In the genomic region with DNA sequence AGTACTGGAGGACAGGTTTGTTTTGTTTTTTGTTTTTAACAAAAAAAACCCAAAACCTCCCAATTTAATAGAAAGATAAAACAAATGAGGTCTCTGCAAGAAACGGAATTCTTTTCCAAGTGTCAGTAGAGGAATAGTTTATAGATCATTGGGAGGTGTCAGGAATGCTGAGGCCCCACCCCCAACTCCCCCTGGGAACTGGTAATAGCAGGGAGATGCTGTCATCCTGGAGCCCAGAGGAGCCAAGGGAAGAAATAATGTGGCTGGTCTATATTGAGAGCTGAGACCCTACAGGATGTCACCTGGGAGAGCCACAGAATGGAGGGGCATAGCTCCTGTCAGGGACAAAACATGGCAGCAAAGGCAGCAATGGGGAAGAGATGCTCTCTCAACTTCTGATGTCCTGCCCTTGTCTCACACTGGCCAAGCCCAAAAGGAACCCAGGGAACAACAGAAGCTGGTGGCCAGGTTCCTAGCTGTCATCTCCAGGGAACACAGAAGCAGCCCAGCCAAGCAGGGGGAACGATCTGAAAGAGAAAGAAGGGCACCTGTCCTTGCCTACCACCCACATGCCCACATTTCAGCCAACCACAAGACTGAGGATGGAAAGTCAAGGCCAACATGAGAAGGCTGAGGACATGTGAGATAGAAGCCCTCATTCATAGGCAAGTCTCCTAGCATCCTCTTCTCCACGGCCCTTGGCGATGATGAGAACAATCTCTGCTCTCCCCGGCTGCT, we compare ENCODE assay signal across 13 mouse cellular contexts.
A peak's percentile ranks its signal among the peaks of the same experiment; 100 is the strongest.
DNase-seq lines count a peak whose midpoint lies in the region; ATAC-seq and TF ChIP-seq lines count a peak whose summit lies in the region.
"Had no signal": no experiment of that assay in that cellular context is flagged by ENCODE, and none has a peak within 500 bp of the region (broad histone marks: within the 10 kb centered on the region; RNA-seq: fewer than 3 reads in every experiment).

No protein-coding gene starts in this region.

- no peak for TF ChIP-seq CTCF in gastrocnemius, adult 2 months (IDR thresholded peaks at IDR 0.05)
- no peak for TF ChIP-seq CTCF in stomach, postnatal 0 days (IDR thresholded peaks at IDR 0.05; ENCODE audit: low read depth)
- no peak for TF ChIP-seq CTCF in thymus, adult 2 months (IDR thresholded peaks at IDR 0.05; ENCODE audit: borderline replicate concordance, control insufficient read depth, extremely low read depth, insufficient read depth, low read length, poor library complexity)

- H3K27ac ChIP-seq in gastrocnemius, adult 2 months, result peak overlapping the region; percentile 68
- peak overlapping the region; percentile 93 for H3K27ac ChIP-seq in kidney, embryonic 16.5 days (ENCODE audit: low read length)
- H3K27ac ChIP-seq in stomach, postnatal 0 days (replicated peaks), result peak overlapping the region; percentile 89
- no peak overlapping the region for H3K27ac ChIP-seq in thymus, adult 2 months (ENCODE audit: control insufficient read depth, insufficient read depth, low read length)
- H3K27ac ChIP-seq: hindbrain, embryonic 14.5 days; neural tube, embryonic 12.5 days had no signal

- H3K36me3 ChIP-seq in kidney, embryonic 16.5 days (ENCODE audit: insufficient read depth, low read length), result no peaks in the 10 kb centered on the region
- no peaks in the 10 kb centered on the region for H3K36me3 ChIP-seq in stomach, postnatal 0 days (ENCODE audit: control insufficient read depth, insufficient read depth, low read length)
- H3K36me3 ChIP-seq in thymus, adult 2 months (ENCODE audit: control insufficient read depth, insufficient read depth, low read length), result no peaks in the 10 kb centered on the region
- H3K36me3 ChIP-seq: neural tube, embryonic 12.5 days had no signal

- no peak for ATAC-seq in kidney, embryonic 16.5 days (ENCODE audit: low FRiP score, low TSS enrichment)
- no peak for ATAC-seq in stomach, postnatal 0 days (ENCODE audit: low FRiP score, low TSS enrichment)
- ATAC-seq: activated CD4-positive, CD25-positive, alpha-beta regulatory T cell, adult 4 months had no signal

- TF ChIP-seq EP300 in stomach, postnatal 0 days (optimal IDR thresholded peaks at IDR 0.05), result no peak

- TF ChIP-seq POLR2A in thymus, adult 2 months (IDR thresholded peaks at IDR 0.05; ENCODE audit: control insufficient read depth, extremely low read depth, insufficient read depth, low read length, poor library complexity), result no peak

- intact Hi-C loops in gastrocnemius, adult 2 months (cut with DNase I), result no loop called here

- DNase-seq in gastrocnemius, adult 2 months, result peak; percentile 55
- no peak for DNase-seq in gastrocnemius, postnatal 4 days (ENCODE audit: low spot score in 2 of 2)
- DNase-seq in kidney, adult 8-10 months, result no peak
- peak; percentile 32 for DNase-seq in urinary bladder, postnatal 14 days (ENCODE audit: low spot score)
- DNase-seq in urinary bladder, postnatal 25 days (ENCODE audit: low spot score), result no peak
- no peak for DNase-seq in stomach, postnatal 0 days (ENCODE audit: low spot score)
- DNase-seq in thymus, adult 2 months, result no peak
- DNase-seq: cerebellum, postnatal 25 days; right cerebral cortex, adult 18-20 months had no signal

- peaks cover 4% of the 10 kb centered on the region; the same call in 1 of the 2 replicates for H3K9me3 ChIP-seq in kidney, embryonic 16.5 days (ENCODE audit: low read length)
- no peaks in the 10 kb centered on the region for H3K9me3 ChIP-seq in stomach, postnatal 0 days (ENCODE audit: control insufficient read depth, low read length)
- H3K9me3 ChIP-seq: neural tube, embryonic 12.5 days had no signal

- peak overlapping the region; percentile 43; the same call in 1 of the 2 replicates for H3K9ac ChIP-seq in kidney, embryonic 16.5 days (replicated peaks; ENCODE audit: low read length)
- peak overlapping the region; percentile 41 for H3K9ac ChIP-seq in stomach, postnatal 0 days (ENCODE audit: low read length)
- H3K9ac ChIP-seq: hindbrain, embryonic 14.5 days; neural tube, embryonic 12.5 days had no signal

- H3K27me3 ChIP-seq in kidney, embryonic 16.5 days (ENCODE audit: insufficient read depth, low read length), result no peaks in the 10 kb centered on the region
- no peaks in the 10 kb centered on the region for H3K27me3 ChIP-seq in stomach, postnatal 0 days (ENCODE audit: control insufficient read depth, insufficient read depth, low read length)
- H3K27me3 ChIP-seq in thymus, adult 2 months (ENCODE audit: control insufficient read depth, insufficient read depth, low read length), result no peaks in the 10 kb centered on the region
- H3K27me3 ChIP-seq: neural tube, embryonic 12.5 days had no signal

- H3K4me2 ChIP-seq in kidney, embryonic 16.5 days (replicated peaks; ENCODE audit: low read depth, low read length), result no peak overlapping the region
- no peak overlapping the region for H3K4me2 ChIP-seq in stomach, postnatal 0 days (replicated peaks; ENCODE audit: low read depth)
- H3K4me2 ChIP-seq: hindbrain, embryonic 14.5 days; neural tube, embryonic 12.5 days had no signal

- H3K4me1 ChIP-seq in kidney, embryonic 16.5 days (ENCODE audit: insufficient read depth, low read length), result peaks cover 41% of the 10 kb centered on the region
- H3K4me1 ChIP-seq in stomach, postnatal 0 days (replicated peaks; ENCODE audit: control insufficient read depth, insufficient read depth), result peaks cover 15% of the 10 kb centered on the region
- no peaks in the 10 kb centered on the region for H3K4me1 ChIP-seq in thymus, adult 2 months (replicated peaks; ENCODE audit: control insufficient read depth, insufficient read depth, low read length)

- H3K4me3 ChIP-seq in gastrocnemius, adult 2 months, result no peak overlapping the region
- no peak overlapping the region for H3K4me3 ChIP-seq in kidney, embryonic 16.5 days (ENCODE audit: low read length)
- H3K4me3 ChIP-seq in stomach, postnatal 0 days (ENCODE audit: low read depth, low read length), result no peak overlapping the region
- H3K4me3 ChIP-seq in thymus, adult 2 months (ENCODE audit: control insufficient read depth, insufficient read depth, low read length), result no peak overlapping the region
- H3K4me3 ChIP-seq: neural tube, embryonic 12.5 days had no signal

- WGBS in kidney, embryonic 16.5 days, result 64% methylated on average over 5 of the region's 5 CpGs
- WGBS in stomach, postnatal 0 days, result 57% methylated on average over 5 of the region's 5 CpGs
- WGBS in thymus, adult 2 months, result 91% methylated on average over 5 of the region's 5 CpGs

Comparison
In these comparisons a context has a peak if more than half of its experiments do, and no peak if none do; other contexts are left out.
1. DNase-seq: peak in gastrocnemius, adult 2 months (single experiment) and urinary bladder, postnatal 14 days (single experiment); none in gastrocnemius, postnatal 4 days (0 of 2), kidney, adult 8-10 months (0 of 2), urinary bladder, postnatal 25 days (single experiment), stomach, postnatal 0 days (single experiment) and thymus, adult 2 months (single experiment).